Mouse (Mus musculus): ENCODE measurements at regions not wholly inside any gene's neighbourhood (a gene's known extent, or its start where the extent isn't known, plus 50 kb on each side); places are given as distances from the start of the nearest gene placed in this dataset.

- Histone ChIP-seq H3K4me3 (ENCODE audit: insufficient read depth, low read length) (no peak overlapping the region), H3K4me1 (ENCODE audit: control insufficient read depth, insufficient read depth, low read length) (no peaks in the 10 kb centered on the region), H3K27ac (ENCODE audit: insufficient read depth, low read length) (no peak overlapping the region)
- no peak for TF ChIP-seq CTCF (IDR thresholded peaks at IDR 0.05; ENCODE audit: borderline replicate concordance, insufficient read depth, low read length)
- no peak for TF ChIP-seq POLR2A (IDR thresholded peaks at IDR 0.05; ENCODE audit: low read depth, low read length)
Observed at GRCm38 (mm10) chr15:87236096-87236495, 308.0 kb upstream of the Fam19a5 start.

GRCm38 (mm10) chr15:87239057-87239456 is 305.0 kb upstream of the Fam19a5 start:
- H3K4me1 ChIP-seq (ENCODE audit: control insufficient read depth, insufficient read depth, low read length), result no peaks in the 10 kb centered on the region
- TF ChIP-seq POLR2A (IDR thresholded peaks at IDR 0.05; ENCODE audit: low read depth, low read length) (no peak), CTCF (IDR thresholded peaks at IDR 0.05; ENCODE audit: borderline replicate concordance, insufficient read depth, low read length) (no peak)
- no peak overlapping the region for H3K4me3 ChIP-seq (ENCODE audit: insufficient read depth, low read length)
- no peak overlapping the region for H3K27ac ChIP-seq (ENCODE audit: insufficient read depth, low read length)

- no peaks in the 10 kb centered on the region for H3K4me1 ChIP-seq (ENCODE audit: control insufficient read depth, insufficient read depth, low read length)
- TF ChIP-seq CTCF (IDR thresholded peaks at IDR 0.05; ENCODE audit: borderline replicate concordance, insufficient read depth, low read length) (no peak), POLR2A (IDR thresholded peaks at IDR 0.05; ENCODE audit: low read depth, low read length) (no peak)
- no peak overlapping the region for H3K4me3 ChIP-seq (ENCODE audit: insufficient read depth, low read length)
- H3K27ac ChIP-seq (ENCODE audit: insufficient read depth, low read length), result no peak overlapping the region
Observed at GRCm38 (mm10) chr15:87261497-87261896, 282.6 kb upstream of the Fam19a5 start.

GRCm38 (mm10) chr15:87264906-87265305 is 279.2 kb upstream of the Fam19a5 start:
- Histone ChIP-seq H3K4me1 (ENCODE audit: control insufficient read depth, insufficient read depth, low read length) (no peaks in the 10 kb centered on the region), H3K4me3 (ENCODE audit: insufficient read depth, low read length) (no peak overlapping the region), H3K27ac (ENCODE audit: insufficient read depth, low read length) (no peak overlapping the region)
- no peak for TF ChIP-seq CTCF (IDR thresholded peaks at IDR 0.05; ENCODE audit: borderline replicate concordance, insufficient read depth, low read length)
- no peak for TF ChIP-seq POLR2A (IDR thresholded peaks at IDR 0.05; ENCODE audit: low read depth, low read length)

- no peaks in the 10 kb centered on the region for H3K4me1 ChIP-seq (ENCODE audit: control insufficient read depth, insufficient read depth, low read length)
- TF ChIP-seq POLR2A (IDR thresholded peaks at IDR 0.05; ENCODE audit: low read depth, low read length) (no peak), CTCF (IDR thresholded peaks at IDR 0.05; ENCODE audit: borderline replicate concordance, insufficient read depth, low read length) (no peak)
- H3K27ac ChIP-seq (ENCODE audit: insufficient read depth, low read length), result no peak overlapping the region
- no peak overlapping the region for H3K4me3 ChIP-seq (ENCODE audit: insufficient read depth, low read length)
Observed at GRCm38 (mm10) chr15:87290987-87291529, 253.0 kb upstream of the Fam19a5 start.

GRCm38 (mm10) chr15:87319896-87320295 is 224.2 kb upstream of the Fam19a5 start:
- TF ChIP-seq POLR2A (IDR thresholded peaks at IDR 0.05; ENCODE audit: low read depth, low read length), result no peak
- no peak for TF ChIP-seq CTCF (IDR thresholded peaks at IDR 0.05; ENCODE audit: borderline replicate concordance, insufficient read depth, low read length)
- H3K4me3 ChIP-seq (ENCODE audit: insufficient read depth, low read length), result no peak overlapping the region
- no peak overlapping the region for H3K27ac ChIP-seq (ENCODE audit: insufficient read depth, low read length)
- no peaks in the 10 kb centered on the region for H3K4me1 ChIP-seq (ENCODE audit: control insufficient read depth, insufficient read depth, low read length)

GRCm38 (mm10) chr15:87321067-87321985 is 222.8 kb upstream of the Fam19a5 start:
- Histone ChIP-seq H3K4me1 (ENCODE audit: control insufficient read depth, insufficient read depth, low read length) (no peaks in the 10 kb centered on the region), H3K4me3 (ENCODE audit: insufficient read depth, low read length) (no peak overlapping the region), H3K27ac (ENCODE audit: insufficient read depth, low read length) (no peak overlapping the region)
- TF ChIP-seq POLR2A (IDR thresholded peaks at IDR 0.05; ENCODE audit: low read depth, low read length) (no peak), CTCF (IDR thresholded peaks at IDR 0.05; ENCODE audit: borderline replicate concordance, insufficient read depth, low read length) (no peak)

- Histone ChIP-seq H3K27ac (ENCODE audit: insufficient read depth, low read length) (no peak overlapping the region), H3K4me1 (ENCODE audit: control insufficient read depth, insufficient read depth, low read length) (no peaks in the 10 kb centered on the region), H3K4me3 (ENCODE audit: insufficient read depth, low read length) (no peak overlapping the region)
- TF ChIP-seq CTCF (IDR thresholded peaks at IDR 0.05; ENCODE audit: borderline replicate concordance, insufficient read depth, low read length) (no peak), POLR2A (IDR thresholded peaks at IDR 0.05; ENCODE audit: low read depth, low read length) (no peak)
Observed at GRCm38 (mm10) chr15:87325389-87325788, 218.7 kb upstream of the Fam19a5 start.

GRCm38 (mm10) chr15:87326281-87326680 is 217.8 kb upstream of the Fam19a5 start:
- no peak overlapping the region for H3K4me3 ChIP-seq (ENCODE audit: insufficient read depth, low read length)
- H3K27ac ChIP-seq (ENCODE audit: insufficient read depth, low read length), result no peak overlapping the region
- H3K4me1 ChIP-seq (ENCODE audit: control insufficient read depth, insufficient read depth, low read length), result no peaks in the 10 kb centered on the region
- TF ChIP-seq POLR2A (IDR thresholded peaks at IDR 0.05; ENCODE audit: low read depth, low read length), result no peak
- no peak for TF ChIP-seq CTCF (IDR thresholded peaks at IDR 0.05; ENCODE audit: borderline replicate concordance, insufficient read depth, low read length)

GRCm38 (mm10) chr15:87332441-87332840 is 211.7 kb upstream of the Fam19a5 start:
- TF ChIP-seq CTCF (IDR thresholded peaks at IDR 0.05; ENCODE audit: borderline replicate concordance, insufficient read depth, low read length) (no peak), POLR2A (IDR thresholded peaks at IDR 0.05; ENCODE audit: low read depth, low read length) (no peak)
- Histone ChIP-seq H3K4me3 (ENCODE audit: insufficient read depth, low read length) (no peak overlapping the region), H3K27ac (ENCODE audit: insufficient read depth, low read length) (no peak overlapping the region), H3K4me1 (ENCODE audit: control insufficient read depth, insufficient read depth, low read length) (no peaks in the 10 kb centered on the region)
